Mouse (Mus musculus): ENCODE results near the gene Crim1.

Gene Crim1

DNA sequence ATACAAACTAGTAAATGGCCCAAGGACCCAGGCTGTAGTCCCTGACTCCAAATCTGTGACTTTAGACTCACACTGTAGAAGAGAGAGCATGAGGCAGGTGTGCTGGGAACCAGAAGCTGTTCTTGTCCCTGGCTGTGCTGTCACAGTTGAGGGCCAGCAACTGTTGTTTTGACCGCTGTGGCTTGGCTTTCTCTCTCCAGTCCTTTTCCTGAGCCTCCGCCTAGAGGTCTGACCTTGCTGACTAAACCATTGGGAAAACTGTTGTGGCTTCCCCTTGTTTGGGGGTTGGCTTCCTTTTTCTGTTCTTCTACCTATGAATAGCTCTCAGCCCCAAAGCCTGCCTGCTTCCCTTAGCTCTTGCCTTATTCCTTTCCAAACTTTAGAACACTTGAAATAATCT lies 126.3 kb downstream of the Crim1 start:
- in situ Hi-C loops (cut with MboI): no loop called here

GRCm38 (mm10) chr17:78327187-78327586 lies 127.1 kb downstream of the Crim1 start:
- in situ Hi-C loops (cut with MboI): no loop called here

DNA sequence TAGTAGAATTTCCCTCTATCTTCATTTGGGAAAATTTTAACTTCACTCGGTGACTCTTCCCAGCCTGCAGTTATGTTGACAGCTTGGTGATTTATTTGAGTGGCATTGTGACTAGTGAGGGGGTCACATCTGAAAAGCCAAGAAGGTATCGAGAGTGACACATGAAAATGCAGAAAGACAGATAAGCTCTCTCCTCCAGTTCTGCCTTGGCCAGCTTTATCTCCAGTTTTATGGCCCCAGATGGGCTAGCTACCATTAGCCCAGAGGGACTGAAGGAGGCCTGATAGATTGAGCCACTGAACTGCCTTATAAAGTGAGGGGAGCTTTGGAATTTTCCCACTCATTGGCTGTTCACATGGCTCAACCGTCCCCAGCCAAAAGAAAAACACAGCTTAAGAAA lies 128.2 kb downstream of the Crim1 start:
- in situ Hi-C loops (cut with MboI): no loop called here

DNA sequence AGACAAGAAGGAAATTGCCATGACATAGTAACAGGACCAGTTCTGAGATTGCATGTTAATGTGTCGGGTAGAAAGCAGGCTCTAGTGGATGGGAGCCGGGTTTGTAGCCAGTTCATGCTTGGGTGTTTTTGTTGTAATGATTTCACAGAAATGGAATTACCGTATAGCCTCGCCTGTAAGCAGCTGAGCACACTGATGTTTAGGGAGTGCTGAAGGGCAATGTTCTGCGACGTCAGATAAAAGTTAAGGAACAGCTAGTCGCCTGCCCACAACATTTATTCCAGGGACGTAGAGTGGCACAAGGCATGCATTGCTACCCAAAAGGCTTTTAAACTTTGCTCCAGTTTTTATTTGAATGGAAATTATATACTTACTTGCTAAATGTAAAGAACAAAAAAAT lies 131.4 kb downstream of the Crim1 start:
- in situ Hi-C loops (cut with MboI): no loop called here

DNA sequence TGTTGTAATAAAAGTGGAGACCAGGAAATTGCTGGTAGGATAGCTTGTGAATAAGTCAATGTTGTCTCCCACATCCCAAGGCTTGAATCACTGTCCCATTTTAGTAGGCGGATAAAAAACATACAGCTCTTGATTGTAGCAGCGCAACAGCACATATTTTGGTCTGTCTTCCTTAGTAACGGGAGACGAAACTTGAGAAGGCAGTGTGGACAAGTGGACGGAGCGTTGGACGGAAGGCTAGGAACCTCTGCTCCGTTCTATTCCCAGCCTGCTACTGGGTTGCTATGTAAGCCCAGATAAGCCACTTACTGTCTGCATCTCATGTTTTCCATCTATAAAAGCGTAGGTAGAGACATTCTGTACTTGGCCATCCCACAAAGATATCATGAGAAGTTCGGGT lies 133.2 kb downstream of the Crim1 start:
- in situ Hi-C loops (cut with MboI): no loop called here

DNA sequence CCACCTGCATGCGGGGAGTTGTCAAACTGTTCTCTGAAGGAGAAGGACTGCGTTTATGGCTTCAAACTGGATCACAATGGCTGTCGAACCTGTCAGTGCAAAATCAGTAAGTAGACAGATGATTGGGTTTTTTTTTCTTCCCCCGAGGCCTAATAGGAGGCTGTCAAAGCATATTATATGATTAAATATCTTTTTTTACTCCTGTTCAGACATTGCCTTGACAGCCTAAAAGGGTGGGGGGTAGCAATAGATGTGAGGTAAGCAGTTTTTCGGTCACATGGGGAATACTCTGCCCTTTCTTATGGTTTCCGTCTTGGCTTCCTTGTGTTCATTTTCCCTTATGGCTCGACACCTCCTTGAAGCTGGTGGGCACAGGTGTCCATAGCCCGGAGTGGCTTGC lies 135.2 kb downstream of the Crim1 start:
- in situ Hi-C loops (cut with MboI): no loop called here

DNA sequence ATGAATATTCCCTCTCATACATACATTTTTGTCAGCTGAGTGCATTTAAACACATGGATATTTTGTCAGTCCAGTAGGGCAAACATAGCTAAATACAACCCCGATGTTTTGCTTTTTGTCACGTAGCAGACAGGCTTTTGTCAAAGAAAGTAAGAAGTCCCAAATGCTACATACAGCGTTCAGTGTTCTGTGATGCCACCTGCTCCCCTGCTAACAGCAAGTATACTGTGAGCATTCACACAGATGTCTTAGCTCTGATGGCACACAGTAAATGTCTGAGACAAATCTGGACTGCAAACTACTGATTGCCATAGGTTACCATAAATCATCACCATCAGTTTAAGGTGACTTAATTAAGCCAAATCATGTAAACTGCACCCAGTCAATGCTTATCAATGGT lies 143.6 kb downstream of the Crim1 start:
- in situ Hi-C loops (cut with MboI): no loop called here

- in situ Hi-C loops (cut with MboI): no loop called here
Measured at GRCm38 (mm10) chr17:78347111-78347801, 147.2 kb downstream of the Crim1 start.

DNA sequence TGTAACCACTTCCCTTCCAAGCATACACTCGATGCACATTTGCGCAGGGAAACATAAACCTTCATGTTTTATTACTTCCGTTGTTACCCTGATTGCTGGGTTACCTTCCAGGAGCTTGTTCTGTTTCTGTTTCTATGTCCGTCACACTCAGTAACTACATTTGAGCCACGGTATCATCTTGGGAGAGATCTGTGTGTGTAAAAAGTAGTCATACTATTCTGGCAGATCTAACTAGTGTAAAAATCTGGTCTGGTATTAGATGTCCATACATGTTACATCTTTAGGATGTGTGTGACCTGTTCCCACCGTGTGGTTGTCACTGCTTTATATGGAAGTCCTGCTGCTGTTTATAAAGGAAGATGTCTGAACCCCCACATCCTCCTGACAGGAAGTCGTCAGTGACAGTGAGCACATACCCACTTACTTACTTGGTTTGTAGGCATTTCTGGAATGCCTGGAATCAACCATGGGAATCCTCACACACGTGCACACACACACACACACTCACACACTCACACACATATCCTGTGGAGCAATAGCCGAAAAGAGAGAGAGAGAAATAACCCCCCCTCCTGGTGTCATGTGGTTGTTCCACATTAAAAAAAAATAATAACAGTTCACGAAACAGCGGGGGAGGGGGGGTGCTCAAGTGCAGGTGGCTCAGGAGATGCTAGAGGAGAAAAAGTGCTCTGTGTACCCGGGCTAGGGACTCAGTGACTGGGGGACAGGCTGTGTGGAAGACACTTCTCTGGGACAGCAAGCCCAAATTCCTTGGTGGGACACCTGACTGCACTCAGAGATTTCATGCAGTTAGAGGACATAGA lies 151.8 kb downstream of the Crim1 start:
- in situ Hi-C loops (cut with MboI): no loop called here

DNA sequence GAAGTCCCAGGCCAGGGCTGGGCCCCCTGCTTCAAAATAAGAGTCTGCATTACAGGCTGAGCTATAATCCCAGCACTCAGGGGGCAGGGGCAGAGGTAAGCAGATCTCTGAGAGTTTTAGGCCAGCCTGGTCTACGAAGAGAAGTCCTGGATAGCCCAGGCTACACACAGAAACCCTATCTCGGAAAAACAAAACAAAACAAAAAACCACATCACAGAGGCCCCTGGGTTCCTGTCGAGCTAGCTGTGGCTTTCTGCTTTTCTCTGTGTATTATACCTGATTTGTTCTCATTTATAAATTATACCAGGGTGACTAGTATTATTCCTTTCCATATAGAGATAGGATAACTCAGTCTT lies 152.4 kb downstream of the Crim1 start:
- in situ Hi-C loops (cut with MboI): no loop called here

GRCm38 (mm10) chr17:78354411-78354810 lies 154.4 kb downstream of the Crim1 start:
- in situ Hi-C loops (cut with MboI): no loop called here

GRCm38 (mm10) chr17:78354871-78355270 lies 154.8 kb downstream of the Crim1 start:
- in situ Hi-C loops (cut with MboI): no loop called here

DNA sequence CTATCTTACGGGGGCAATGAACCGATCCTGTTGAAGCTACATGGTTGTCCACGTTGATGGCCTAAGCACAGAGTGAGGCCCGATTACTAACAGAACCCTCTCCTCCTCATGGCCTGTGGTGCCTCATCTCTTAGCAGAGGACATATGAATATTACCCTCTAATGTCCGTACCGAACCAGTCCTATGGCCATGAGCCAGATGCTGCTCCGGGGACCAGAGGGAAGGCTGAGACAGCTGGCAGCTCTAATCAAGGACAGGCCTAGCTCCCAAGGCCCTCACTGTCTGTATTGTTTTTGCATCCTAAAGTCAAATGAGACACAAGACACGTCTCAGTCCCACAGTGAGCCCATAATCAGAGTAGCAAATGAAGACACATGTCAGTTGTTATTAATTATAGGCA lies 155.6 kb downstream of the Crim1 start:
- in situ Hi-C loops (cut with MboI): no loop called here

GRCm38 (mm10) chr17:78357753-78358152 lies 157.7 kb downstream of the Crim1 start:
- in situ Hi-C loops (cut with MboI): no loop called here

DNA sequence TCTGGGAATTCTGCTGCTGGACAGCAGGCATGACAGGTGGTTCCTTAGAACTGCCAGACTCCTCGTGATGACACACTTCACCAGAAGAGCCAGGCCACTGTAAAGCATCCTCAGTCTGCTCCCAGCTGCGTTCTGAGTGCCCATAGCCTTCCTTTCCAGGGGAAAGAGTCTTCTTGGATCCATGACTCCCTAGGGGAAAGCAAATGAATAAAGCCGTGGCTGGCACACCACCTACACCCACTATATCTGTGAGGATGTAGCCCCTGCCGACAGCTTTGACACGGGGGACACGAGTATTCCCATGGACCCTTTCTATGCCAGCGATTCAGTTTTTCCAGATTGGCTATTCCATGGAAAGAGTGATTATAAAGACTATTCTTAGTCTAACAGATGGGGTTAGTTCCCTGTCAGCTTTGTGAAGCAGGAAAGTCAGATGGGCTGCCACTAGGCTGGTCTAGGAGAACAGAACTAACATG lies 158.2 kb downstream of the Crim1 start:
- in situ Hi-C loops (cut with MboI): no loop called here

DNA sequence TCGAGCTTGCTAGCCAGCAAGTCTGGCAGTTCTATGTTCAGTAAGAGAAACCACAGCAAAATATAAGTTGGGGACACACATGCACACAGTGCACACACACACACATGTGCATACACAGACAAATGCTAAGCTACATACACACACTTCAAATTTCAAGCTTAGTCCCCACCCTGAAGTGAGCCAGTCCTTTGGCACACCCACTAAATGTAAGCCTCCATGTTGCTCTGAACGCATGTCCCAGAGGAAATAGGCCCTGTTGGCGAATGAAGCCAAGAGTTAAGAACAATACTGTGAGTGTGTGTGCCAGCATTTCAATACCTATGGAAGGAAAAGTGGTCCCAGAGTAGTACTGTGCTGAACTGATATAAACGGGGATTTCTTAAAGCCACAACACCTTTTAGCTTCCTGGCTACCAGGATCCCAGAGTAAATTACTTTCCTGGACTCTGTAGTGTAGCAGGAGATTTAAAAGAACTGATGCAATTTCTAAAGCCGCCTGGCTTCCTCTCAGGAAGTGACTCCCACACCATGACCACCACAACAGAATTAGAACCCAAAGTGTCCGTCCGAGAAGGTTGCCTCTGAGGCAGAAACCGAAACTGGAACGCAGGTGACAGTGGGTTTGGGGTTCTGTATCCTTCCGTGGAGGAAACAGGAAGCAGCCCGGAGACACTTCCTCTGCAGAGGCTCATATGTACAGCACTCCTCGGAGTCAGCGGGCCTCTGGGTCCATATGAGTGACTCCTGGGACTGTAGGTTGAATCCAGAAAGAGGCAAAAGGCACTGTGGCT lies 162.1 kb downstream of the Crim1 start:
- in situ Hi-C loops (cut with MboI): no loop called here

- in situ Hi-C loops (cut with MboI): no loop called here
Measured at GRCm38 (mm10) chr17:78364555-78365302, 164.7 kb downstream of the Crim1 start.

DNA sequence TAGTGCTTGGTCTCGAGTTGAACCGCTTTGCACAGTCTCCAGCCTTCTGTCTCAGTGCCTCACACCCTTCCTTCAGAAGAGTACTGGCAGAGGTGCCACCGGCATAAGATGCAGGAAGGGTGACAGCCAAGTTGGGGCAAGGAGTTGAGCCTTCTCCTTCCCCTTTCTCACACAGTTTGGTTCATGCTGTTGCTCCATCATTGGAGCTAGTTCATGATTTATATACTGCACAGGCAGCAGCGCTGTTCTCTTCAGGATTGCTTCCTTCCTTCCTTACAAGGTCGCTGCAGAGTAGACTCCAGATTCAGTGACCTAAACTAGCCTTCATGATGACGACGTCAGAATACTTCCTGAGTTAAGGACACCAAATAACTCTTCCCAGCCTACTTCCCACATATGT lies 166.0 kb downstream of the Crim1 start:
- in situ Hi-C loops (cut with MboI): no loop called here

GRCm38 (mm10) chr17:78368481-78368880 lies 168.4 kb downstream of the Crim1 start:
- in situ Hi-C loops (cut with MboI): no loop called here

DNA sequence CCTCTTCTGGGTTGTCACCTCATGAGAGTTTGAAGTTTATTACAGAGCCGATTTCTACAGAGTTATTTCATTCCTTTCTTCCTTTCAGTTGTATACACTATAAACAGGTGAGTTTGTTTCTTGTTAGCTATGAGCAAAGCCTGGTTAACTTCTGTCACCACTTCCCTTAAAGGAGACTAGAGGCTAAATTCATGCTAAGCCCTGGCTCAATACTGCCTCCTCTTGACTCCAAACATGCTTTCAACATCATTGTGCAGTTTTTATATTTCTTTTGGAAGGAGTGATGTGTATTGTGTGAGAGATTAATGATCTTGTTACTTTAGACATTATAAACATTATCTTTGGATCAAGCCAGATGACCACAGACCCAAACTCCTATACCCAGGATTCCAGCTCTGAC lies 170.4 kb downstream of the Crim1 start:
- in situ Hi-C loops (cut with MboI): no loop called here

GRCm38 (mm10) chr17:78373174-78373573 lies 173.1 kb downstream of the Crim1 start:
- in situ Hi-C loops (cut with MboI): no loop called here

- in situ Hi-C loops (cut with MboI): no loop called here
Measured at GRCm38 (mm10) chr17:78373849-78374248, 173.8 kb downstream of the Crim1 start.
